Mouse (Mus musculus) heart, adult 2 months (tissue): ENCODE measurements around the gene Gcc2. TPM values are rescaled to one million over a fixed set of nuclear protein-coding genes. Genes with fewer than 3 reads are reported as not detected.
"Not testable (repeated sequence)": the region's sequence is repeated elsewhere in the genome, so short reads cannot be mapped to it uniquely, and the experiment has no call there.

Source experiments
- DNase-seq, 2 experiments: peaks; one replicate each; pipeline ENCODE4 v3.0.0; 2021
- H3K27ac ChIP-seq: fragments of 200-600 bp; 2 replicates; pipeline ENCODE4 v1.8.1; 2022
- H3K27me3 ChIP-seq: fragments of 200-500 bp; 2 replicates; pipeline ENCODE4 v1.6.1; 2012; ENCODE audit warnings: mild to moderate bottlenecking, low read length, inconsistent platforms, mixed read lengths; ENCODE audit not compliant: control insufficient read depth, insufficient read depth
- H3K36me3 ChIP-seq: fragments of 200-500 bp; 2 replicates; pipeline ENCODE4 v1.6.1; 2012; ENCODE audit warnings: low read length, inconsistent platforms; ENCODE audit not compliant: control insufficient read depth, insufficient read depth
- H3K4me1 ChIP-seq: fragments of 200-500 bp; 2 replicates; pipeline ENCODE4 v1.6.1; 2011; ENCODE audit warnings: low read length; ENCODE audit not compliant: control insufficient read depth, insufficient read depth
- H3K4me3 ChIP-seq: fragments of 200-600 bp; 2 replicates; pipeline ENCODE4 v1.8.1; 2022
- H3K79me2 ChIP-seq: fragments of 200-500 bp; replicated peaks from 2 replicates; pipeline ENCODE4 v1.6.1; 2012; ENCODE audit warnings: mild to moderate bottlenecking, inconsistent platforms, low read length, moderate library complexity, mixed read lengths; ENCODE audit not compliant: control insufficient read depth, insufficient read depth
- H3K9ac ChIP-seq: fragments of 200-500 bp; 2 replicates; pipeline ENCODE4 v1.6.1; 2012; ENCODE audit warnings: low read depth, mild to moderate bottlenecking, control low read depth, inconsistent platforms, low read length, mixed read lengths
- CTCF ChIP-seq: fragments of 200-600 bp; IDR thresholded peaks from 2 replicates; pipeline ENCODE4 v1.8.1; 2022; ENCODE audit warnings: antibody characterized with exemption, mild to moderate bottlenecking, moderate library complexity
- EP300 ChIP-seq: fragments of 200-500 bp; IDR thresholded peaks from 2 replicates; pipeline ENCODE4 v1.6.1; 2011; ENCODE audit warnings: low read depth, low read length, control low read depth; ENCODE audit not compliant: insufficient read depth
- POLR2A ChIP-seq: fragments of 200-500 bp; IDR thresholded peaks from 2 replicates; pipeline ENCODE4 v1.6.1; 2011; ENCODE audit warnings: mild to moderate bottlenecking, low read depth, low read length, control low read depth; ENCODE audit not compliant: insufficient read depth
- WGBS: fragments of 180-500 bp; shearing (Covaris S2); methylation state at CpG from one replicate; pipeline ENCODE4 v1.1.7; 2018; 5-methylcytosine and 5-hydroxymethylcytosine counted together
- intact Hi-C: fragments of 180-260 bp; cut with DNase I; formaldehyde crosslinking; loops from one replicate; pipeline ENCODE4 v1.15.1; 2025
- polyA plus RNA-seq: library from polyadenylated mRNA; depleted of rRNA; stranded (reverse); fragments of >200 nt; gene quantifications from 2 replicates; pipeline ENCODE4 v1.2.3, GENCODE M21; 2012
- total RNA-seq, 2 experiments: library from RNA; stranded (reverse); gene quantifications; 2 replicates each; pipeline ENCODE4 v1.2.3; 2021

Gene Gcc2
- total and polyA plus RNA-seq, 3 experiments: 7.9 to 29.3 (median 22.6) TPM

GRCm38 (mm10) chr10:58328517-58329108 is 73.3 kb downstream of the Gcc2 start:
- 91% methylated on average over 8 of the region's 8 CpGs for WGBS
- Histone ChIP-seq H3K36me3 (no peaks in the 10 kb centered on the region; the same call in none of the 2 replicates), H3K27me3 (no peaks in the 10 kb centered on the region), H3K79me2 (peaks cover 4% of the 10 kb centered on the region), H3K4me3 (no peak overlapping the region), H3K4me1 (peaks cover 8% of the 10 kb centered on the region), H3K9ac (no peak overlapping the region), H3K27ac (no peak overlapping the region)
- TF ChIP-seq EP300 (no peak), CTCF (no peak), POLR2A (no peak)
- intact Hi-C loops: no loop called here
- no peak for DNase-seq

- no peak overlapping the region for H3K4me3 ChIP-seq
- H3K9ac ChIP-seq: no peak overlapping the region
- intact Hi-C loops: no loop called here
- H3K27ac ChIP-seq: no peak overlapping the region
- peaks cover 4% of the 10 kb centered on the region for H3K79me2 ChIP-seq
- DNase-seq: no peak
- no peaks in the 10 kb centered on the region; the same call in none of the 2 replicates for H3K36me3 ChIP-seq
- peaks cover 7% of the 10 kb centered on the region for H3K4me1 ChIP-seq
- no peaks in the 10 kb centered on the region for H3K27me3 ChIP-seq
- TF ChIP-seq CTCF: no peak
- no peak for TF ChIP-seq EP300
- TF ChIP-seq POLR2A: no peak
Observed at GRCm38 (mm10) chr10:58330635-58331034, 75.3 kb downstream of the Gcc2 start.

- TF ChIP-seq CTCF (no peak), EP300 (no peak), POLR2A (no peak)
- H3K9ac ChIP-seq: no peak overlapping the region
- H3K27ac ChIP-seq: no peak overlapping the region
- H3K4me1 ChIP-seq: peaks cover 8% of the 10 kb centered on the region
- H3K27me3 ChIP-seq: no peaks in the 10 kb centered on the region
- H3K4me3 ChIP-seq: no peak overlapping the region
- no peak for DNase-seq
- intact Hi-C loops: no loop called here
- H3K79me2 ChIP-seq: peaks cover 8% of the 10 kb centered on the region
- H3K36me3 ChIP-seq: no peaks in the 10 kb centered on the region; the same call in 1 of the 2 replicates
Observed at GRCm38 (mm10) chr10:58331741-58332140, 76.4 kb downstream of the Gcc2 start.

- peaks cover 11% of the 10 kb centered on the region for H3K79me2 ChIP-seq
- H3K27me3 ChIP-seq: no peaks in the 10 kb centered on the region
- 67% methylated on average over 5 of the region's 5 CpGs for WGBS
- H3K27ac ChIP-seq: no peak overlapping the region
- no peak for DNase-seq
- no peak overlapping the region for H3K4me3 ChIP-seq
- TF ChIP-seq EP300 (no peak), POLR2A (no peak), CTCF (no peak)
- H3K4me1 ChIP-seq: peaks cover 9% of the 10 kb centered on the region
- intact Hi-C loops: no loop called here
- H3K9ac ChIP-seq: no peak overlapping the region
- H3K36me3 ChIP-seq: peaks cover 4% of the 10 kb centered on the region; the same call in 1 of the 2 replicates
Observed at GRCm38 (mm10) chr10:58333414-58333813, 78.1 kb downstream of the Gcc2 start.

GRCm38 (mm10) chr10:58336156-58336555 is 80.9 kb downstream of the Gcc2 start:
- DNase-seq: no peak
- H3K4me3 ChIP-seq: no peak overlapping the region
- no peaks in the 10 kb centered on the region for H3K27me3 ChIP-seq
- peaks cover 13% of the 10 kb centered on the region for H3K36me3 ChIP-seq
- no peak overlapping the region; the same call in 1 of the 2 replicates for H3K27ac ChIP-seq
- TF ChIP-seq POLR2A (no peak), CTCF (no peak), EP300 (no peak)
- intact Hi-C loops: no loop called here
- peaks cover 8% of the 10 kb centered on the region for H3K4me1 ChIP-seq
- WGBS: 90% methylated on average over 1 of the region's 1 CpGs
- peaks cover 10% of the 10 kb centered on the region for H3K79me2 ChIP-seq
- no peak overlapping the region for H3K9ac ChIP-seq

- intact Hi-C loops, H3K27ac ChIP-seq, H3K9ac ChIP-seq, DNase-seq, H3K27me3 ChIP-seq, H3K79me2 ChIP-seq, H3K4me3 ChIP-seq: not testable (repeated sequence)
- Histone ChIP-seq H3K36me3 (peaks cover 15% of the 10 kb centered on the region), H3K4me1 (peaks cover 10% of the 10 kb centered on the region)
- WGBS: 91% methylated on average over 4 of the region's 4 CpGs
Observed at GRCm38 (mm10) chr10:58337091-58337490, 81.8 kb downstream of the Gcc2 start.
